Mouse (Mus musculus) embryo, embryonic 10.5 days (tissue): Measurements from ENCODE around the gene Wdr66.
"Not testable (repeated sequence)": the region's sequence is repeated elsewhere in the genome, so short reads cannot be mapped to it uniquely, and the experiment has no call there.

Experiments used
- DNase-seq: peaks from one replicate; pipeline ENCODE4 v3.0.0-alpha.2; 2015; ENCODE audit warnings: low spot score

Gene Wdr66

GRCm38 (mm10) chr5:123251834-123252233, at the start of gene Wdr66:
Wdr66 (plus strand) TSS chr5:123252102.
- peak; percentile 96 for DNase-seq

GRCm38 (mm10) chr5:123202771-123203170, 49.1 kb upstream of the Wdr66 start:
- DNase-seq: not testable (repeated sequence)

- DNase-seq: not testable (repeated sequence)
Observed at GRCm38 (mm10) chr5:123203591-123203990, 48.3 kb upstream of the Wdr66 start.

- not testable (repeated sequence) for DNase-seq
Observed at GRCm38 (mm10) chr5:123222346-123223050, 29.4 kb upstream of the Wdr66 start.

- DNase-seq: no peak
Observed at GRCm38 (mm10) chr5:123223051-123223410, 28.9 kb upstream of the Wdr66 start.

GRCm38 (mm10) chr5:123223861-123224260, 28.0 kb upstream of the Wdr66 start:
- DNase-seq: not testable (repeated sequence)

GRCm38 (mm10) chr5:123226851-123227250, 25.1 kb upstream of the Wdr66 start:
- no peak for DNase-seq

- peak; percentile 96 for DNase-seq
Observed at GRCm38 (mm10) chr5:123227762-123228523, 24.0 kb upstream of the Wdr66 start.

GRCm38 (mm10) chr5:123228524-123228922, 23.4 kb upstream of the Wdr66 start:
- no peak for DNase-seq

- no peak for DNase-seq
Observed at GRCm38 (mm10) chr5:123229296-123229695, 22.6 kb upstream of the Wdr66 start.

- no peak for DNase-seq
Observed at GRCm38 (mm10) chr5:123232180-123232579, 19.7 kb upstream of the Wdr66 start.

GRCm38 (mm10) chr5:123235731-123236130, 16.2 kb upstream of the Wdr66 start:
- peak; percentile 45 for DNase-seq

- no peak for DNase-seq
Observed at GRCm38 (mm10) chr5:123236426-123236825, 15.5 kb upstream of the Wdr66 start.

GRCm38 (mm10) chr5:123239501-123239900, 12.4 kb upstream of the Wdr66 start:
- DNase-seq: no peak

- peak; percentile 81 for DNase-seq
Observed at GRCm38 (mm10) chr5:123245518-123245917, 6.4 kb upstream of the Wdr66 start.

GRCm38 (mm10) chr5:123251390-123251789, 512 bp upstream of the Wdr66 start:
- DNase-seq: no peak

GRCm38 (mm10) chr5:123256841-123257755, 5.2 kb downstream of the Wdr66 start:
- DNase-seq: peak; percentile 65

- peak; percentile 65 for DNase-seq
Observed at GRCm38 (mm10) chr5:123258990-123259389, 7.1 kb downstream of the Wdr66 start.

GRCm38 (mm10) chr5:123260698-123261097, 8.8 kb downstream of the Wdr66 start:
- no peak for DNase-seq

- DNase-seq: no peak
Observed at GRCm38 (mm10) chr5:123266909-123267308, 15.0 kb downstream of the Wdr66 start.

- DNase-seq: peak; percentile 21
Observed at GRCm38 (mm10) chr5:123268477-123269474, 16.9 kb downstream of the Wdr66 start.
